Mouse (Mus musculus) left cerebral cortex, postnatal 10 days (tissue): ENCODE measurements around the gene Emp3. TPM values are rescaled to one million over a fixed set of nuclear protein-coding genes. Genes with fewer than 3 reads are reported as not detected.

ENCODE experiments used
- DNase-seq, 2 experiments: peaks; one replicate each; pipeline ENCODE4 v3.0.0; 2021 to 2022; ENCODE audit warnings: low spot score in 2 of 2, mixed read lengths in 1 of 2; ENCODE audit errors: extremely low spot score in 1 of 2
- intact Hi-C: fragments of 180-260 bp; cut with DNase I; formaldehyde crosslinking; loops from one replicate; pipeline ENCODE4 v1.15.1; 2025
- total RNA-seq, 2 experiments: library from RNA; stranded (reverse); gene quantifications; 2 replicates each; pipeline ENCODE4 v1.2.3; 2021

Gene Emp3
- total RNA-seq, 2 experiments from 2014 or later, result 4.6 to 6.7 TPM

GRCm38 (mm10) chr7:45876895-45877294 is 44.3 kb downstream of the Emp3 start:
- intact Hi-C loops, result no loop called here
- no peak for DNase-seq

- intact Hi-C loops, result loop anchor here (2.0 to 5.0 kb wide), 2 partner anchors 61 to 134 kb away; no protein-coding TSS in a partner anchor
- DNase-seq, result peak in 1 of 2 experiments; percentile 70
Measured at GRCm38 (mm10) chr7:45873061-45873947, 47.9 kb downstream of the Emp3 start.

- peak; percentile 85 to 92 for DNase-seq
Measured at GRCm38 (mm10) chr7:45872624-45873023, 48.6 kb downstream of the Emp3 start, which contains the start of gene Kdelr1. Kdelr1 (plus strand) TSS chr7:45872772.

GRCm38 (mm10) chr7:45870282-45871058 is 50.7 kb downstream of the Emp3 start:
- intact Hi-C loops, result loop anchor here (5.0 kb wide), 1 partner anchor 137 kb away; no protein-coding TSS in a partner anchor
- peak in 1 of 2 experiments; percentile 60 for DNase-seq

More at GRCm38 (mm10) chr7:45872624-45873023, 48.6 kb downstream of the Emp3 start, which contains the start of gene Kdelr1:
- intact Hi-C loops, result loop anchor here (2.0 to 5.0 kb wide), 2 partner anchors 62 to 135 kb away; no protein-coding TSS in a partner anchor

- intact Hi-C loops, result loop anchor here (5.0 kb wide), 1 partner anchor 138 kb away; no protein-coding TSS in a partner anchor
- DNase-seq, result peak in 1 of 2 experiments; percentile 60
Measured at GRCm38 (mm10) chr7:45869787-45870186, 51.4 kb downstream of the Emp3 start.

GRCm38 (mm10) chr7:45869107-45869670 is 52.0 kb downstream of the Emp3 start:
- DNase-seq, result no peak
- intact Hi-C loops, result no loop called here

Other genes starting within 250 kb of the Emp3 start
- under 1 TPM; 0.45 to 0.47 TPM for gene Ntn5, start 237.4 kb downstream of the Emp3 start, total RNA-seq
- under 1 TPM; 0.34 to 0.39 TPM for gene Sec1, start 227.0 kb downstream of the Emp3 start, total RNA-seq
- gene Car11, start 221.6 kb downstream of the Emp3 start, total RNA-seq, result 100 to 1,000 TPM; 152 to 154 TPM
- 10 to 100 TPM; 40.9 to 51.0 TPM for gene Dbp, start 216.3 kb downstream of the Emp3 start, total RNA-seq
- 100 to 1,000 TPM; 437 to 456 TPM for gene Rpl18, start 205.9 kb downstream of the Emp3 start, total RNA-seq
- 10 to 100 TPM; 23.0 to 24.6 TPM for gene Sphk2, start 203.4 kb downstream of the Emp3 start, total RNA-seq
- gene Fam83e, start 200.2 kb downstream of the Emp3 start, total RNA-seq, result under 1 TPM; 0.26 to 0.39 TPM
- not detected for gene Spaca4, start 195.6 kb downstream of the Emp3 start, total RNA-seq
- gene Lmtk3, start 137.7 kb downstream of the Emp3 start, total RNA-seq, result 100 to 1,000 TPM; 268 to 281 TPM
- gene Sult2b1, start 136.7 kb downstream of the Emp3 start, total RNA-seq, result 10 to 100 TPM in 1 of 2 experiments, 1 to 10 TPM in 1; 9.7 to 11.5 TPM
- gene Cyth2, start 106.8 kb downstream of the Emp3 start, total RNA-seq, result 100 to 1,000 TPM; 229 to 242 TPM
- gene Kcnj14, start 96.6 kb downstream of the Emp3 start, total RNA-seq, result 1 to 10 TPM; 1.6 to 1.8 TPM
- gene Grwd1, start 90.5 kb downstream of the Emp3 start, total RNA-seq, result 10 to 100 TPM; 27.5 to 29.2 TPM
- gene Kdelr1, start 48.6 kb downstream of the Emp3 start, total RNA-seq, result 100 to 1,000 TPM; 101 to 103 TPM
- gene Grin2d, start 43.0 kb downstream of the Emp3 start, total RNA-seq, result 10 to 100 TPM; 35.6 to 36.4 TPM
- gene Syngr4, start 24.7 kb downstream of the Emp3 start, total RNA-seq, result not detected
- gene Tmem143, start 24.5 kb downstream of the Emp3 start, total RNA-seq, result 10 to 100 TPM; 17.9 to 22.8 TPM
- 1 to 10 TPM; 1.4 to 1.5 TPM for gene Ccdc114, start 2.7 kb upstream of the Emp3 start, total RNA-seq
- gene Abcc6, start 108.9 kb upstream of the Emp3 start, total RNA-seq, result 1 to 10 TPM; 3.9 to 4.4 TPM
- 100 to 1,000 TPM; 109 to 115 TPM for gene Nomo1, start 112.3 kb upstream of the Emp3 start, total RNA-seq
- gene Kcnj11, start 179.4 kb upstream of the Emp3 start, total RNA-seq, result 10 to 100 TPM; 19.4 to 19.5 TPM